Mouse (Mus musculus): ENCODE measurements around the gene Hivep3.

DNA sequence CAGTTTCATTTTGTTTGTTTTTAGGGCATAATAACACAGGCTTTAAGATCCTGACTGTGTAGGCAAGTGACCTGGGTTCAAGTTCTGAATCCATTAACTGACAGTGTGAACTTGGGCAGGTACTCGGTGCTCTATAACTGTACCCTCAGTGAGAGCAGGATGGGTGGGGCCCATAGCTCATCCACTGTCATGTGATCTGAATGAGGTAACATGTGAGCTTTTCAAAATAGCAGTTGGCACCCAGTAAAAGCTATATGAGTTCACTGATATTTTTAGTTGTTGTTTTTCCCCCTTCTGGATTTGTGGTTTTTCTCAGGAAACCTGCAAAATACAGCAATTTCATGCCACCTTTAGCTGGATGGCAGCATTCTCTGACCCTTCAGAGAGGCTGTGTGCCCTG, 382.7 kb downstream of the Hivep3 start:
- TF ChIP-seq CTCF (IDR thresholded peaks at IDR 0.05; ENCODE audit: low read depth, low read length) (no peak), POLR2A (IDR thresholded peaks at IDR 0.05; ENCODE audit: extremely low read depth, insufficient read depth, low read length) (no peak)
